Mouse (Mus musculus) limb, embryonic 15.5 days (tissue): ENCODE results near the gene Mettl23. TPM values are rescaled to one million over a fixed set of nuclear protein-coding genes. Genes with fewer than 3 reads are reported as not detected.
A peak's percentile ranks its signal among the peaks of the same experiment; 100 is the strongest.

Source experiments
- ATAC-seq: fragments of 200-750 bp; cut with Nextera tagmentation; 2 replicates; pipeline ENCODE4 v1.8.0; 2017; ENCODE audit warnings: low read depth, moderate TSS enrichment; ENCODE audit not compliant: insufficient number of reproducible peaks, low FRiP score, low TSS enrichment
- H3K27ac ChIP-seq: fragments of 300-500 bp; sonication (generic); 2 replicates; pipeline ENCODE4 v1.5.1; 2015; ENCODE audit warnings: moderate library complexity, mild to moderate bottlenecking, inconsistent platforms
- H3K27me3 ChIP-seq: fragments of 300-500 bp; sonication (generic); 2 replicates; pipeline ENCODE4 v1.6.1; 2015; ENCODE audit warnings: inconsistent platforms
- H3K36me3 ChIP-seq: fragments of 300-500 bp; sonication (generic); 2 replicates; pipeline ENCODE4 v1.6.1; 2015; ENCODE audit warnings: inconsistent platforms
- H3K4me1 ChIP-seq: fragments of 300-500 bp; sonication (generic); 2 replicates; pipeline ENCODE4 v1.6.1; 2015; ENCODE audit warnings: inconsistent platforms
- H3K4me2 ChIP-seq: fragments of 300-500 bp; sonication (generic); 2 replicates; pipeline ENCODE4 v1.6.1; 2015; ENCODE audit warnings: mild to moderate bottlenecking, inconsistent platforms
- H3K4me3 ChIP-seq: fragments of 300-500 bp; sonication (generic); 2 replicates; pipeline ENCODE4 v1.5.1; 2015; ENCODE audit warnings: mild to moderate bottlenecking, inconsistent platforms
- H3K9ac ChIP-seq: fragments of 300-500 bp; sonication (generic); 2 replicates; pipeline ENCODE4 v1.6.1; 2015; ENCODE audit warnings: inconsistent platforms
- H3K9me3 ChIP-seq: fragments of 300-500 bp; sonication (generic); 2 replicates; pipeline ENCODE4 v1.6.1; 2016; ENCODE audit warnings: inconsistent platforms
- WGBS: fragments of 180-500 bp; shearing (Covaris S2); methylation state at CpG from one replicate; pipeline ENCODE4 v1.1.7; 2015; 5-methylcytosine and 5-hydroxymethylcytosine counted together
- polyA plus RNA-seq: library from polyadenylated mRNA; unstranded; fragments of >200 nt; fragmentation: Nextera tagmentation; extraction: Ambion mirVana; gene quantifications from 2 replicates; pipeline ENCODE4 v1.2.1, GENCODE M21; 2015

Gene Mettl23
- polyA plus RNA-seq, 1 experiment from 2014 or later = 76.0 TPM

- Histone ChIP-seq H3K4me1 (peaks cover 19% of the 10 kb centered on the region), H3K4me3 (peak overlapping the region; percentile 98), H3K27me3 (no peaks in the 10 kb centered on the region), H3K27ac (peak overlapping the region; percentile 99; the same call in 1 of the 2 replicates), H3K4me2 (peak overlapping the region; percentile 68), H3K36me3 (peaks cover 39% of the 10 kb centered on the region), H3K9ac (peak overlapping the region; percentile 95), H3K9me3 (no peaks in the 10 kb centered on the region)
- WGBS = 28% methylated on average over 6 of the region's 6 CpGs
- no peak for ATAC-seq
Observed at GRCm38 (mm10) chr11:116850833-116851477, 7.9 kb downstream of the Mettl23 start.

- H3K4me1 ChIP-seq = peaks cover 19% of the 10 kb centered on the region
- peak overlapping the region; percentile 98 for H3K4me3 ChIP-seq
- H3K27me3 ChIP-seq = no peaks in the 10 kb centered on the region
- no peaks in the 10 kb centered on the region for H3K9me3 ChIP-seq
- under 1% methylated on average over 29 of the region's 29 CpGs for WGBS
- H3K36me3 ChIP-seq = peaks cover 38% of the 10 kb centered on the region
- ATAC-seq = no peak
- peak overlapping the region; percentile 68 for H3K4me2 ChIP-seq
- peak overlapping the region; percentile 95 for H3K9ac ChIP-seq
- peak overlapping the region; percentile 99 for H3K27ac ChIP-seq
Observed at GRCm38 (mm10) chr11:116851576-116852290, 8.7 kb downstream of the Mettl23 start.

GRCm38 (mm10) chr11:116852291-116852890 is 9.3 kb downstream of the Mettl23 start, which contains the start of gene Mfsd11:
TSS of gene Mfsd11 (plus strand) at chr11:116852440.
- peaks cover 19% of the 10 kb centered on the region for H3K4me1 ChIP-seq
- H3K36me3 ChIP-seq = peaks cover 39% of the 10 kb centered on the region
- under 1% methylated on average over 84 of the region's 91 CpGs for WGBS
- H3K9me3 ChIP-seq = no peaks in the 10 kb centered on the region
- H3K9ac ChIP-seq = peak within 1 kb of the TSS; percentile 95
- H3K4me3 ChIP-seq = peak within 1 kb of the TSS; percentile 98
- H3K27ac ChIP-seq = peak within 1 kb of the TSS; percentile 99
- H3K27me3 ChIP-seq = no peaks in the 10 kb centered on the region
- H3K4me2 ChIP-seq = peak within 1 kb of the TSS; percentile 68
- peak; percentile 23; the same call in 1 of the 2 replicates for ATAC-seq

- peak within 1 kb of the TSS; percentile 98 for H3K4me3 ChIP-seq
- under 1% methylated on average over 72 of the region's 74 CpGs for WGBS
- H3K36me3 ChIP-seq = peaks cover 36% of the 10 kb centered on the region
- H3K4me2 ChIP-seq = peak within 1 kb of the TSS; percentile 68
- H3K27me3 ChIP-seq = no peaks in the 10 kb centered on the region
- peak within 1 kb of the TSS; percentile 99 for H3K27ac ChIP-seq
- H3K4me1 ChIP-seq = peaks cover 19% of the 10 kb centered on the region
- no peaks in the 10 kb centered on the region for H3K9me3 ChIP-seq
- H3K9ac ChIP-seq = peak within 1 kb of the TSS; percentile 95
- ATAC-seq = peak; percentile 92
Observed at GRCm38 (mm10) chr11:116852891-116853511, 9.9 kb downstream of the Mettl23 start, which contains the start of gene Srsf2. TSS of gene Srsf2 (minus strand) at chr11:116853094.

GRCm38 (mm10) chr11:116853512-116853928 is 10.4 kb downstream of the Mettl23 start:
- Histone ChIP-seq H3K9me3 (no peaks in the 10 kb centered on the region), H3K4me3 (peak overlapping the region; percentile 98), H3K27me3 (no peaks in the 10 kb centered on the region), H3K9ac (peak overlapping the region; percentile 77), H3K4me2 (peak overlapping the region; percentile 48), H3K27ac (peak overlapping the region; percentile 99), H3K36me3 (peaks cover 33% of the 10 kb centered on the region), H3K4me1 (peaks cover 19% of the 10 kb centered on the region)
- peak; percentile 90 for ATAC-seq
- WGBS = under 1% methylated on average over 36 of the region's 36 CpGs

DNA sequence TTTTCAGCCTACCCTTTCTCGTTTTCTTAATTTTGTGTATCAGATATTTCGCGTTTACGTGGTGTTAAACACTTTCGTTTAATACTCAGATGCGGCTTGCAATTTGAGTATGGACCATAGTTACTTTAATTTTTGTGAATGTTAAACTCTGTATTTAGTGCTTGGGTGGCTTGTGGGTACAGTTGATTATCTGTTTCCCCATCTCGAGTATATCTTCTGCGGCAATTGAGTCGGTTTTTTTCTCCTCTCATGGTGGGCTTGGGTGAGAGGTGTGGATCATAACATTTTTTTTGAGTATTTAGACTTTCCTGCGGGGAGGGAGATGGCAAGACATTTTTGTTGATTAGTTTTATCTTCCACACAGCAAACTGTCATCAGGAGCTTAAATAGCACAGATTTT is 11.2 kb downstream of the Mettl23 start:
- peak overlapping the region; percentile 48 for H3K4me2 ChIP-seq
- peak overlapping the region; percentile 99; the same call in 1 of the 2 replicates for H3K27ac ChIP-seq
- ATAC-seq = no peak

DNA sequence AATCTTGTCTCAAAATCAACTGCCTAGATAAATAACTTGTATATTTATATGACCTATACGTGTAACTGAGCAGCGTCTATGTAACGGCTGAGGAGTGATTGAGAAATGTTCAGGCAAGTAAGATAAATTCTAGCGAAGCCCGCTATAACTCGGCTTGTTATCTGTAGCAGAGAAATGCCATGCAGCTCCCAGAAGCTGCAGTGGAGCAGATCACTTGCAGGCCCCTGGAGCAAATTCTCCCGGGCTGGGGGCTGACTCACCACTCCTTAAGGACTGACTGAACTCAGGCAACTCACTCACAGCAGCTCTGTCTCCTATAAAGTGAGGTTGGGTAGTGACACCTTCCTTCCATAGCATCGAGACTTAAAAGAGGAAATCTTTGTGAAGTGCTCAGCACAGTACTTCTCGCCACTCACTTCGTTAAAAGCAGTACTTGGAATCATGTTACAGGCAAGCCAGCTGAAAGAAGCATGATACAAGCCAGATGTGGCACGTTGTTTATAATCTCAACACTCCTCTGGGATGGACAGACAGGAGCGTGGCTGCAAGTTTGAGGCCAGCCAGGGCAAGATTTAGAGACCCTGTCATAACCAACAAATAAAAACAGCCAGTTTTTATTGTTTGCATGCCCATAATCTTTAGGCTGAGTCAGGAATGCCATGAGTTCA is 14.2 kb downstream of the Mettl23 start:
- H3K27ac ChIP-seq = no peak overlapping the region
- WGBS = 45% methylated on average over 12 of the region's 12 CpGs
- H3K4me1 ChIP-seq = peaks cover 12% of the 10 kb centered on the region
- no peaks in the 10 kb centered on the region for H3K9me3 ChIP-seq
- H3K4me3 ChIP-seq = no peak overlapping the region
- H3K27me3 ChIP-seq = no peaks in the 10 kb centered on the region
- H3K9ac ChIP-seq = no peak overlapping the region
- H3K4me2 ChIP-seq = no peak overlapping the region
- peaks cover 52% of the 10 kb centered on the region for H3K36me3 ChIP-seq
- ATAC-seq = no peak

More for the DNA sequence above, 11.2 kb downstream of the Mettl23 start:
- peaks cover 35% of the 10 kb centered on the region for H3K36me3 ChIP-seq
- WGBS = 27% methylated on average over 10 of the region's 10 CpGs
- H3K4me1 ChIP-seq = peaks cover 19% of the 10 kb centered on the region
- peak overlapping the region; percentile 98 for H3K4me3 ChIP-seq
- H3K9me3 ChIP-seq = no peaks in the 10 kb centered on the region
- peak overlapping the region; percentile 77 for H3K9ac ChIP-seq
- no peaks in the 10 kb centered on the region for H3K27me3 ChIP-seq

GRCm38 (mm10) chr11:116864444-116864843 is 21.4 kb downstream of the Mettl23 start:
- ATAC-seq = no peak
- Histone ChIP-seq H3K27ac (no peak overlapping the region), H3K9me3 (no peaks in the 10 kb centered on the region), H3K4me3 (no peak overlapping the region), H3K9ac (no peak overlapping the region), H3K27me3 (no peaks in the 10 kb centered on the region), H3K4me1 (no peaks in the 10 kb centered on the region), H3K36me3 (peaks cover 86% of the 10 kb centered on the region), H3K4me2 (no peak overlapping the region)
- WGBS = 74% methylated on average over 10 of the region's 10 CpGs

DNA sequence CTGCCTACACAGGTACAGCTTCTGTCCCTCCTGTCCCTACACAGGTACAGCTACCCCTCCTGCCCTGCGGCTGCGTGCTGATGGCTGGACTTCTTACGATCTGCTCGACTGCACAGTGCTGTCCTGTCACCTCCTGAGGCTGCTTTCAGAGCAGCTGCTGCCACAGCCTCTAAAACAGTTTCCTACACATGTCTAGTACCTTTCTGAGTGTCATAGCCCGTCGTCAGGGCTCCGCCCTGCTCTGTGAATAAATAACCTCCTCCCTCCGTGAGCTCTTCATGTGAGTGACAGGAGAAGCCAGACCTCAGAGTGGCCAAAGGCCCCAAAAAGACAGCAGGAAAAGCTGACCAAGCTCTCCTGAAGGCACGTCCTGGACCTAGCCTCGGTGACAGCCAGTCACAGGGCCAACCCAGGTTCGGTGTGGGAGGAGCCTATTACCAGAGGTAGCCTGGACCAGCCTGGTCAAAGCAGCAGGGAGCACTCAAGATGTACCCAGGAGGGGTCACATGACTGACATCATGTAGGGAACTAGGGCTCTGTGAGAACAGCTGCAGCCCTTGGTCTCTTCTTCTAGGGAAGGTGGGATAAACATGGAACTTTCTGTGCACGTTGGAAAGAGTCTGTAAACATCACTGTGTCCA is 23.0 kb downstream of the Mettl23 start:
- WGBS = 76% methylated on average over 12 of the region's 12 CpGs
- no peak overlapping the region for H3K27ac ChIP-seq
- peaks cover 2% of the 10 kb centered on the region; the same call in 1 of the 2 replicates for H3K4me1 ChIP-seq
- H3K9me3 ChIP-seq = no peaks in the 10 kb centered on the region
- H3K36me3 ChIP-seq = peaks cover 84% of the 10 kb centered on the region
- no peaks in the 10 kb centered on the region for H3K27me3 ChIP-seq
- H3K4me3 ChIP-seq = no peak overlapping the region
- ATAC-seq = no peak
- H3K4me2 ChIP-seq = no peak overlapping the region
- H3K9ac ChIP-seq = no peak overlapping the region

GRCm38 (mm10) chr11:116868129-116868528 is 25.1 kb downstream of the Mettl23 start:
- peaks cover 82% of the 10 kb centered on the region for H3K36me3 ChIP-seq
- no peak overlapping the region for H3K27ac ChIP-seq
- whole genome bisulfite sequencing = 59% methylated on average over 3 of the region's 3 CpGs
- no peak overlapping the region for H3K9ac ChIP-seq
- peaks cover 2% of the 10 kb centered on the region; the same call in 1 of the 2 replicates for H3K4me1 ChIP-seq
- no peak overlapping the region for H3K4me2 ChIP-seq
- ATAC-seq = no peak
- no peak overlapping the region for H3K4me3 ChIP-seq
- H3K27me3 ChIP-seq = no peaks in the 10 kb centered on the region
- H3K9me3 ChIP-seq = no peaks in the 10 kb centered on the region

DNA sequence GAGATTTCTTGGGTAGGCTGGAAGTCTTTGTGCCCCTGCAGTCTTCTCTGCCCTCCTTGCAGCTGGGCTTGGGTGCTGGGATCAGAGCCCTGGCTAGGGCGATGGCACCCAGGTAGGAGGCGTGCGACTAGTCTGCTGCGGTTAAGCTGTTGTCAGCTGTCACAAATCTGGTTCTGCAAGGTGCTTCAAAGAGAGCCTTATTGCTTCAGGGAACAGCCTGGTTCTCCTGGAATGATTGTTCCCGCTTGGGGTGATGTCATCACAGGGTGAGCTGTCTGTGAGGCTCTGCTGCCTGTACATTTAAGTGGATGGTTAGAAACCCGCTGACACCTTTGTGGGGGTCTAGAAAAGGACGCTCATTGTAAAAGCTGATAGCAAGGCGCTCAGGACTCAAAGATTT is 26.1 kb downstream of the Mettl23 start:
- Histone ChIP-seq H3K9me3 (no peaks in the 10 kb centered on the region), H3K27me3 (no peaks in the 10 kb centered on the region), H3K4me2 (no peak overlapping the region), H3K27ac (no peak overlapping the region), H3K4me3 (no peak overlapping the region), H3K4me1 (peaks cover 2% of the 10 kb centered on the region), H3K9ac (no peak overlapping the region), H3K36me3 (peaks cover 84% of the 10 kb centered on the region)
- no peak; the same call in 1 of the 2 replicates for ATAC-seq
- WGBS = 76% methylated on average over 8 of the region's 8 CpGs
